Mouse (Mus musculus): ENCODE measurements at regions not wholly inside any gene's neighbourhood (a gene's known extent, or its start where the extent isn't known, plus 50 kb on each side); places are given as distances from the start of the nearest gene placed in this dataset.
A peak's percentile ranks its signal among the peaks of the same experiment; 100 is the strongest.

DNA sequence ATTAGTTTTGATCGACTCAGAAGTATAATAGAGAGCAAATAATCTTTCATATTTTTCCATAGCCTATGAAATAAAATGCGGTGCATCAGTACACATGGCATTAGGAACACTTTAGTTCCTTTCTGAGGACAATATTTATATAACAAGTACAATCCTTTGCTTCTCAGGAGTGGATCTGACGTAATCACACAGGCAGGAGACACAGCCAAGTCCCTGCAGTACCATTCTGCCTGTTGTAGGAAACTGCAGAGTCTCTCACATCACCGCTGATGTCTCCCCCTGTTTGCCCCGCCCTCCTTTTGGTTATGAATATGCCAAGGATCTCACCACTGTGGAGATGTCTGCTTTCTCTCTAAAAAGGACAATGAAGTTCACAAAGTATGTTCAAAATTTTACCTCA is 131.8 kb upstream of the Spats2l start:
- intact Hi-C loops (cut with DNase I): no loop called here
- DNase-seq: no peak

DNA sequence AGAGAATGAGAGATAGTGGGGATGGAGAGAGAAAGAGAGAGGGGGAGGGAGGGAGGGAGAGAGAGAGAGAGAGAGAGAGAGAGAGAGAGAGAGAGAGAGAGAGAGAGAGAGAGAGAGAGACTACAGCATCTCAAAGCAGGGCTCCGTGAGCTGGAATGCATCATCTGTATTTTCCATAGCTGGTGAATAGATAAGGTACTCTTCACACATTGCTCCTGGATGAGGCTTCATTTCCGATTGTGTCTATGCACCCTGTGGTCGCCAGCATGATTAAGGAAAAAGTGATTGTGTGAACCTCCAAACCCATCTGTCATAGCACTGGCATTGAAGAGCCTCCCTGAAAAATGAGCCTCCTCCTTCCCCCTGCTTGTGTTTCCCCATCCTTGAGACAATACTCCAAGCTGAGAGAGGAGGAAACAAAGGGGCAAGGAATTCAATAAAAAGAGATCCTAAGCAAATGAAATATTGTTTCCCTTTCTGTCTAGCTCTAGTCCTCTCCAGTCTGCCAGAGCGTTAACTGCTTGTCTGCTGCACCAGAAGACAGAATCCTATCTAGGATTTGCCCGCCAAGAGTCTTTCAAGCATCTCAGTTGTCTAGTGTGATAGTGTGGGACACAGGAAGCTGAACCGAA is 130.4 kb upstream of the Spats2l start:
- intact Hi-C loops (cut with DNase I): no loop called here

DNA sequence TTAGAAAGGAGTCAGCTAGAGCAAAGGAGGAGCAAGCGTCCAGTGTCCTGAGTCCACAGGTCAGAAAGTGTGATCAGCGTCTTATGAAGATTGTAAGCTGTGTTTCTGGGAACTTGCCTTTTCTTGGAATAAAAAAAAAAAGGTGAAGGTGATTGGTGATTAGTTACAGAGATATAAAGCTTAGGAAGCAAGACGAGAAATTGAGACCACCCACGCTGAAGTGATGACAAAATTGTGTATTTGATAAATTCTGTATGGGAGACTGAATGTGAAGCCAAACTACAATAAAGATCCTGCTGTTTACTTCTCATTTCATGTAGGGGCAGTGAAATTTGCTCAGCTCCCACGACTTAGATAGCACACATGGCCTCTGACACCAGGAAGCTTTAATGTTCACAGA is 109.0 kb upstream of the Spats2l start:
- intact Hi-C loops (cut with DNase I): no loop called here
- DNase-seq: no peak

More for the DNA sequence above, 130.4 kb upstream of the Spats2l start:
- no peak for DNase-seq

DNA sequence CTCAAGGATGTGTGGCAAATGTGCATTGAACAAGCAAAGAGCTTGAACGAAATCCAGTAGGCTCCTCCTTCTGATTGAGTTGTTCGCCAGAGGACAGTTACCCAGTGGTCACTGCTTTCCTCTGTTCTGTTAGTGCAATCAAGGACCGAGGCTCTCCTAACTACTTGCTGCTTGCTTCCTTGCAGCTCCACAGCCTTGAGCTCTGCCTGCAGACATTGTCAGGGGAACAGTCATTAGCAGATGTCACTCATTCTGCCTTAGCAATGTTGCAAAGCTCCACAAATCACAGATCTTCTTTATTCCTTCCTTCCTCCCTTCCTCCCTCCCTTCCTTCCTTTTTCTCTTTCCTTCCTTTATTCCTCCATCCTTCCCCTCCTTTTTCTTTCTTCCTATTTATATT is 108.2 kb upstream of the Spats2l start:
- DNase-seq: no peak
- intact Hi-C loops (cut with DNase I): no loop called here

DNA sequence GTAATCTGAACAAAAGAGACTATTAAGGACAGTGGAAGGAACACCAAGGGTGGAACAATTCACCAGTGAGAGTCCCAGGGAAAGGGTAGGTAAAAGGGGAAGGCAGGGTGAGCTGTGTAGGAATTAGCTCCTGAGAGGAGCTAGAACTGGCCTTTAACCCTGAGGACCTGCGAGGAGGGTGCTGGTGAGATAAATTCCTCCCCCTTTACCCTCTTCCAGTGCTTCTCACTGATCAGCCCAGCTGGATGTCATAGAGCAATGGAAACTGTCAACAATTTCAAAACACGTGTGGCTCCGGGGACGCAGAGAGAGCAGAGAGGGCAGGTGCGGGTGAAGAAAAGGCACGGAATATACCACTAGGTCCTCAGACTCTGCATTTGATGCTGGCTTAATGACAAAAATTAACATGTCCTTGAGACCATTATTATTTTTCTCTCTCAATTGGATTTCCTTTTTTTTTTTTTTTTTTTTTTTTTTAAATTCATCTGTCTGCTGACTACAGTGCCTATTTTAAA is 107.7 kb upstream of the Spats2l start:
- intact Hi-C loops (cut with DNase I): no loop called here
- no peak for DNase-seq

DNA sequence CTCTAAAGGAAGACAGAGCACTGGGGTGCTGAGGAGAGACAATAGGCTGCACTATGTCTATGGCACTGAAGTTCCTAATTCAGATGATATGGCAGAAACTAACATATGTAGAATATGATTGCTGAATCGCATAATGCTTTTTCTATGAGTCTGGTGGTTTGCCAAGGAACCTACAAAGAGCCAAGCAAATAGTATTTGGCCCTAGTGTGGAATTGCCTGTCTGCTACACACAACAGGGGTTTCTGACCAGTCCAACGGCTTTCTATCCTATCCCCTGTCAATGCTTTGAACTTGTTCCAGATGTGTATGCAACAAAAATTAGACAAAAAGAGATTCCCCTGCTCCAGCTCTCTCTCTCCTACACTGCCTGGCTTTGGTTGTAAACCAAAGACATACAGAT is 100.5 kb upstream of the Spats2l start:
- DNase-seq: no peak
- intact Hi-C loops (cut with DNase I): no loop called here

DNA sequence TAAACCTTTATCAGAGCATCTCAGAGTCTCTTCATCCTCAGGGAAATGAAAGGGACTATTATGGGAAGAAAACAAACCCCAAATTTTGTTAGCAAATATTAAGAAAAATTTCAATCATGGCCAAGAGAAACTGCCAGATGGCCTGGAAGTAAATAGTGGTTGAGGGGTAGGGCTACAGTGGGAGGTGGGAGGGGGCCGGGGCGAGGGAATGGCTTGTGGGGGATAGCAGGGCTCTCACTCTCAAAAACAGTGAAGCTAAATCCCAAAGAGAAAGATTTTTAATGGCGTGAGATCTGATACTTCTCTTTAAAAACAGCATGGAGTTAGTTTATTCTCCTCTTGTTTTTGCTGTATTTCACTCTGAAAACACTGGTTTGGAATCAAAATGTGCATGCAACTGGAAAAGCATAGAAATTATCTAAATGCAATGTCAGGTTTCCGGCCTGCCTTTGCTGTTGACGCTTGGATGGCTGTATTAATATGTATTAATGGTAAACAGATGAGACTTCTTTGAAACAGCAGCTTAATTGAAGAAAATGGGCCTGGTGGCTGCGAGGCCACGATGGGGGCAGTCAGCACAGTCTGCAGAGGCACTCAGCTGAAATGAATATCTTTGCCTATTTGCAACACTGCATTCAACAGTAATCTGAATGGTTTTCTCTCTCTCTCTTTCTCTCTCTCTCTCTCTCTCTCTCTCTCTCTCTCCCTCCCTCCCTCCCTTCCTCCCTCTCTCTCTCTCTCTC is 99.8 kb upstream of the Spats2l start:
- intact Hi-C loops (cut with DNase I): no loop called here
- peak; percentile 8 for DNase-seq

DNA sequence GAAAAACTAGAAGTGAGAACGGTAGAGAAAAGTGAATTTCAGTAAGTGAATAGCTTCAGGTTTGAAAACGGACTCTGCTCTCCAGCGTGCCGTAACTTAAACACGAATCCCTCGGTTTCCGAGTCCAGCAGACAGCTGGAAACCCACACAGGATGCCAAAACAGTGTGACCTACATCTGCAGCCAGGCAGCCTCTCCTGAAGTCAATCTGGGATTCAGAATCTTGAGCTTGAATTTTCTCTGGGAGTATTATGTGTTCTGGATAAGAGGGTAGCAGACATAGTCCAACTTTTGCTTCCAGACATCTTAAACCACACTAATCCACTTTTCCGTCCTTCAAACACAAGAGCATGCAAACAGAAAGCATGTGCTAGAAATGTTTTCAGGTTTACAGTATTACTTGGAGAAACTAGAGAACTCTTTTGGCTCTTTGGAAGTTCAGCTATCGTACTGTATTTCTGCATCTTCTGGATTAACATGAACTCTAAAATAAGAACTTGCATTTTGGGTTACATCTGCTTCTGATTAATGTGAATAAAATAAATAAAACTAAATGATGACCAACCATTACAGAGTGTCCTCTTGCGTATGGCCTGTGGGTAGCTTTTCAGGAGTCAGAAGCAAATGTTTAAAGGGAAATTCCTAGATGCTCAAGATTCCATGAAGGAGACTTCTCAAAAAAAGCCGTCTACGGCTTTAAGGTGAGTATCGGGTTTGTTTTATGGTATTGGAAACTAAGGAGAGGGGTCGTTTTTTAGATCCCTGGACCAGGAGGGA is 89.4 kb upstream of the Spats2l start:
- no peak for DNase-seq
- intact Hi-C loops (cut with DNase I): no loop called here

DNA sequence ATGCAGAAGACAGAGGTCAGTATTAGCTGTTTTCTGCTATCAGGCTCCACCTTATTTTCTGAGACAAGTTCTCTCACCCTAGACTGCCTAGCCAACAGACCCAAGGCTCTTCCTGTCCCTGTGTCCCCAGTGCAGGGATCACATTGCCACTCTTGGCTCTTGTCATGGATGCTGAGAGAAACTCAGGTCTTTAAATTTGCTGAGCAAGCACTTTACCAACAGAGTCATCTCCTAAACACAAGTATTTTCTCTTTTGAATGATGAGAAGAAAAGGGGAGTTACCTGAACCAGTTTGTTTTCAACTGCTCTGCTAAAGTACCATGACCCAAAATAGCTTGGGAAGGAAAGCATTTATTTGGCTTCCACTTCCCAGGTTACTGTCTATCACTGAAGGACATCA is 84.7 kb upstream of the Spats2l start:
- intact Hi-C loops (cut with DNase I): no loop called here
- DNase-seq: no peak

DNA sequence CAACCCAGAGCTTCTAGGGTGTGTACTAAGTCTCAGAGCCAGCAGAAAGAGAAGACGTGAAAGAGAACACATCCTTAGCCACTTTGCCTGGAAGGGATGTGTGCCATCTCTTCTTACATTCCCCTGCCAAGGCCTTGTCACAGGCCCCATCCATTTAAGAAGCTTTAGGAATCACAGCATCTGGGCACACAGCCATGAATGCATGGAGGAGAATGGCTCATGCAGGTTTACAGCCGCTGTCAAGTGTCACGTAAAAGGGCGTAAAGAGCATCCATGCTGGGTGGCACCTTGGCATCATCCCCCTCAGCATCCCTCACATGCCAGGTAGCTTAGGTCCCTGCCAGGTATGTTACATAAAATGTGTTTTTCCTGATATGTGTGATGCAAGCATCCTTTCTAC is 66.1 kb upstream of the Spats2l start:
- intact Hi-C loops (cut with DNase I): no loop called here
- peak; percentile 73 for DNase-seq

DNA sequence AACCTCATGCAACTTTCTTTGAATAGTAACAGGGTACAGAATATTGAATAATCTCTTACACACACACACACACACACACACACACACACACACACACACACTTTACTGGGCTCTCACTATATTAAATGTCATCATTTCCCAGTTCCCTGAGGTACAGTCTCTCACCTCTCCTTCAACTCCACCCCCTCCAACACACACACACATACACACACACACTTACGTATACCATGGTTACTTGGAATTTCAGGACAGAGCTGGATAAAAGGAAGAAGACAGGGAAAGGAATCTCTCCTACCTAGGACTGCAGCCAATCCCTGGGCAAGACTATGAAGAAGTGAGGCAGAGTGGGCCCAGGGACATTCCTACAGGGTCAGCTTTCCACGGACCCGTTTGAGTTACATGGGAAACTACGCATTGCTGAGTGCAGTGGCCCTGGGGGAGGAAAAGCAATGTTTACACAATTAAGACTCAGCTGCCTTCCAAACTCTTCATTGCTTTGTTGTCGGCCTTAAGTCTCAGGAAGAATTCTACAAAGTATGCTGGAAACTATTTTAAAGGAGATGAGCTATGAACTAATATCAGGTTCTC is 61.0 kb upstream of the Spats2l start:
- intact Hi-C loops (cut with DNase I): no loop called here
- no peak for DNase-seq

DNA sequence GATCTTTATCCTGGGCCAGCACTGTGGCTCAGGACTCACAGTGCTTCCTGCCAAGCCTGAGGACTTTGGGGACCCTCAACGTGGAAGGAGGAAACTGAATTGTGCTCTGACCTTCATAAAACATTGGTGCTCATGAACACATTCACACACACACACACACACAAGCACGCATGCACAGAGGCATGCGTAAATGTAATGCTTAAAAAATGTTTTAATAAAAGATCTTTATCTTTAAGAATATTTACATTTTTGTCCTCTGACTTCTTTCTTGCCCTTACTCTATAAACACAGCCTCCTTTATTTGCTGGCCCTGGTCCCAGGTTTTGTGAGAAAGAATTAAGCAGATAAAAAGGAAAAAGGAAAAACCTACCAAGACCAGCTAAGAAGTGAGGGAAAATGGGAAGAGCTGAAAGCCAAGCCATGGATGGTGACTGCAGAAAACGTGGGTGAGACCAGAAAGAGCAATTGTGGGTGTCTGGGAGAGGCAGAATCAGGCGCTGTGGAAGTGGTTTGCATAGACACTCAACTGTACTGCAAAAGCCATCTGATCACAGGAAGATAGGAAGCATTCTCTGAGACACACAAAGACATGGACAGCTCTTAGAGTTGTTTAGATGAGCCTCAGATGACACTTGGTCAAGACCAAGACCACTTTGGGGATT is 56.7 kb upstream of the Spats2l start:
- no peak for DNase-seq
- intact Hi-C loops (cut with DNase I): no loop called here

DNA sequence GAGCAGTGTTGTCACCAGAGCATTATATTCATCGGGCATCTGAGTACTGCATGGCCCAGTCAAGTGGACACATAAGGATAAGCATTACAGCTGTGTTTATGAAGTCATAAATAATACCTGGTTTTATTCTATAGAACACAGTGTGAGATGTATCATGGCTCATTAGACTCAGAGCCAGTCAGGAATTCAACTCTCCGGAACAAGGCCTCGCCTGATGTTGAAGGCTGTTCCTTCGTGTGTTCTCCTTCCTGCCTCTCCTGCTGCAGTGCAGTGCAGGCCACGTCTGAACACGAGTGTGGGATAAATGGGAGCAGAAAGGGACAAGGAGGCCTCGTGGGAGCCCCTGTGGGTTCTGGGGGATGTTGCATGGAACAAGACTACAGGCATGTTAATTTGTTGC is 55.6 kb upstream of the Spats2l start:
- no peak for DNase-seq
- intact Hi-C loops (cut with DNase I): no loop called here

Measured in left cerebral cortex, postnatal 4 days (tissue).